Mouse (Mus musculus) bone marrow, adult 2 months (tissue): ENCODE measurements at regions not wholly inside any gene's neighbourhood (a gene's known extent, or its start where the extent isn't known, plus 50 kb on each side); places are given as distances from the start of the nearest gene placed in this dataset.

ENCODE experiments used
- H3K27ac ChIP-seq: fragments of 200-500 bp; 2 replicates; pipeline ENCODE4 v1.5.1; 2012; ENCODE audit warnings: low read depth, mild to moderate bottlenecking, control low read depth, inconsistent platforms, low read length; ENCODE audit not compliant: control insufficient read depth, poor library complexity, insufficient read depth
- H3K4me1 ChIP-seq: fragments of 200-500 bp; 2 replicates; pipeline ENCODE4 v1.6.1; 2011; ENCODE audit warnings: low read length; ENCODE audit not compliant: control insufficient read depth, insufficient read depth
- H3K4me3 ChIP-seq: fragments of 200-500 bp; replicated peaks from 2 replicates; pipeline ENCODE3; 2011; ENCODE audit warnings: mild to moderate bottlenecking, low read depth, low read length, control low read depth; ENCODE audit not compliant: control insufficient read depth
- CTCF ChIP-seq: fragments of 200-500 bp; IDR thresholded peaks from 2 replicates; pipeline ENCODE4 v1.5.1; 2011; ENCODE audit warnings: low read length, control low read depth; ENCODE audit not compliant: control insufficient read depth, insufficient read depth
- POLR2A ChIP-seq: fragments of 200-500 bp; IDR thresholded peaks from 2 replicates; pipeline ENCODE4 v1.6.1; 2011; ENCODE audit warnings: low read depth, mild to moderate bottlenecking, control low read depth, low read length, borderline replicate concordance; ENCODE audit not compliant: control insufficient read depth
- WGBS: fragments of 180-500 bp; shearing (Covaris S2); methylation state at CpG from one replicate; pipeline ENCODE4 v1.1.7; 2018; 5-methylcytosine and 5-hydroxymethylcytosine counted together

DNA sequence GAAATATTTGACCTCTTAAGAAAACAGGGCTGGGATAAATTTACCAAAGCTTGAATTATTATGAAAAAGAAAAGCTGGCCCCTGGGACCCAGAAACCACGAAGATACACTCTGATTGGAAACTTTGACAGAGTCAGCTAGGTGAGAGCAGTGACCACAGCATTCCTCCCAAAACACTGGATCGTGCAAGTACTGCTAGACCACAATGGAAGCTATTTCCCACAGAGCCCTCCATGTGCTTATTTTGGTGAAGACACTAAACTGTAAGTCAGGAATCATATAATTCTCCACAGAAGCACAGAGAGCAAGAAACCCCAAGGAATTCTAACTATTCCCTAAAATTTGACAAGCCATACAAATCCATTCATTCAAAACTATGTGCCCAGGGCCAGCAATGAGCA lies 243.6 kb upstream of the Mad2l1 start:
- no peak overlapping the region for H3K27ac ChIP-seq
- TF ChIP-seq CTCF (no peak), POLR2A (no peak)
- 75% methylated on average over 2 of the region's 2 CpGs for WGBS
- no peaks in the 10 kb centered on the region for H3K4me1 ChIP-seq
- H3K4me3 ChIP-seq = no peak overlapping the region

DNA sequence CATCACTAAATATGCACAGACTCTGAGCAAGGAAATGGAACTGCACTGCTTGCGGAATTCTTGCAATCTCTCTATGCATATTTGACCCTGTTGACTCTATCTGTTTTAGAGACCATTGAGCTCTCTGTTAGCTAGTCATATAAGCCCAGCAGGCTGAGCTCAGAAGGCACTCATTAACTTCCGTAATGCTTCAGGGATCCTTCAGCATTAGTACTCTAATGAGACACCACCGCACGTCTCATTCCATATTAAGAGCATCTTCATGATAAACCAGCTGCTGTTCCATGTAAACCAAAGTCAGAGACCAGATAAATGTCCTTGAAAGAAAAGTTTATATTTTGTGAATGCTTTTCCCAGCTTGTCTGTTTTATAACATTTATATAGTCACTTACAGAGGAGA lies 237.1 kb upstream of the Mad2l1 start:
- Histone ChIP-seq H3K27ac (no peak overlapping the region), H3K4me1 (no peaks in the 10 kb centered on the region), H3K4me3 (no peak overlapping the region)
- TF ChIP-seq POLR2A = no peak
- TF ChIP-seq CTCF = no peak
- WGBS = 85% methylated on average over 4 of the region's 4 CpGs

DNA sequence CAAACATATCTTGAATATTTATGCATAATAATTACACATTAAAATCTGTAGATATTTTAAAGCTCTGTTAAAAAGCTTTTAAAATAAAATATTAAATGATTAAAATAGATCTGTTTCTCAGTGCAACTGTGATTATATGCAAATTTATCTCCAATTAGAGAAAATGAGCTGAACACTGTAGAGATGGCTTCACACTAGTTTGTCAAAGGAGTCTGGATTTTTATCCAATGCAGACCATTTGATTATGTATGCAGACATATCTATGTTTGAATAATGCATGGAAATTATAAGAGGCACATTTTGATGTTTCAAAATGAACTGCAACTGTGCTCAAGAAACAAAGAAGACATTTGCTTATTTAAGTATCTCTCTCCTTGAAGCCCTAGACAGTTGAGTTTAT lies 235.0 kb upstream of the Mad2l1 start:
- H3K4me3 ChIP-seq = no peak overlapping the region
- no peaks in the 10 kb centered on the region for H3K4me1 ChIP-seq
- H3K27ac ChIP-seq = no peak overlapping the region
- no peak for TF ChIP-seq POLR2A
- TF ChIP-seq CTCF = no peak

DNA sequence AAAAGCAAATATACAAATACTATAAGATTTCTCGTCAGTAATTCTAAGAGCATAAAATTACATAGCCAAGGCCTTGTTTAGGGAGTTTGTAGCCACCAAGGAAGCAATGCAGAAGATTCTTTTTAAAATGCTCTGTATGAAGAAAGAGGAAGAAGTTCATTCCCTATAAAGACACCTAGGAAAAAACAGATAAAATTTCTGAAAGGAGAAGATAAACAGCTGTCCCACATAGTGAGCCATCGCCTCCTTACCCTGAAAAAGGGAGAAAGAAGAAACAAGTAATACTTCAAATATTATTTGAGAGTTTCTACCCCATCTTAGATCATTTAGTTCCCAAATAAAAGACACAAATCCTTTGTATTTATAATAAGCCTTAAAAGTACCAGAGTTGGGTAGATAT lies 190.3 kb upstream of the Mad2l1 start:
- Histone ChIP-seq H3K4me1 (peaks cover 4% of the 10 kb centered on the region; the same call in 1 of the 2 replicates), H3K27ac (no peak overlapping the region), H3K4me3 (no peak overlapping the region)
- no peak for TF ChIP-seq CTCF
- no peak for TF ChIP-seq POLR2A
- WGBS = 84% methylated on average over 2 of the region's 2 CpGs

DNA sequence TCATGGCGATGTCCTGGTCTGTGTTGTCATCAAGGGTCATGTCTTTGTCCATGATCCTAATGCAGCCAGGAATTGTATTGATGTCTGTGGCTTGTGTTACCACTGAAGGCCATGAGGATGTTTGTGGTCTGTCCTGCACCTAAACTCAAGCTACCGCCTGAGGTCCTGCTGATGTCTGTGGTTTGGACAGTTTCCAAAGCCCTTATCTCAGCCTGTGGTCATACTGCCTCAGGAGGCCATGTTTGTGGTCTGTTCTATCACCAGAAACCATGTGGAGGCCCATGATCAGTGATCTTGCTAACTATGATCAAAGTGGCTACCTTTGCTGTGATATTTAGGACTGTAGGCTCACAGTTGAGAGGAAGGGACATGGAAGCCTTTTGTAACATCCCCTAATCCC lies 187.8 kb upstream of the Mad2l1 start:
- WGBS = 43% methylated on average over 2 of the region's 2 CpGs
- no peak for TF ChIP-seq CTCF
- TF ChIP-seq POLR2A = no peak
- no peak overlapping the region for H3K4me3 ChIP-seq
- H3K4me1 ChIP-seq = peaks cover 4% of the 10 kb centered on the region; the same call in 1 of the 2 replicates
- no peak overlapping the region for H3K27ac ChIP-seq

DNA sequence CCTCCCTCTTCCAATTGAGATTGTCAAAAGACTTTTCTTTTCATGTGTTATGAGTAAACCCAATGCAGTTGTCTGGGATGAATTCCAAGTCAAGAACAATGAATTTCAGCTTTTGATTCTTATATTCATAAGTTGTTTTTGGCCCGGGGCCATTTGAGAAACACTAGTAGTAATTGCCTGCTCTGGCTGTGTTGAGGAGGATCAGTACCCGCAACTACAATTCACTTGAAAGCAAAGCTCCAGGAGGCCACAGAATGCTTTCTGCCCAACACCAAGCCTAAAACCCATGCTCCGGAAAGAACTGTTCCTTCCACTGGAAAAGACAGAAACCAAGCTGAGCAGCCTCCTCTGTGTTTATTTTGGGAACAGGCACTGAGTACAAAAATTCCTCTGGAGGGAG lies 174.1 kb upstream of the Mad2l1 start:
- TF ChIP-seq CTCF (no peak), POLR2A (no peak)
- no peak overlapping the region for H3K4me3 ChIP-seq
- 89% methylated on average over 3 of the region's 3 CpGs for WGBS
- H3K4me1 ChIP-seq = no peaks in the 10 kb centered on the region
- H3K27ac ChIP-seq = no peak overlapping the region

DNA sequence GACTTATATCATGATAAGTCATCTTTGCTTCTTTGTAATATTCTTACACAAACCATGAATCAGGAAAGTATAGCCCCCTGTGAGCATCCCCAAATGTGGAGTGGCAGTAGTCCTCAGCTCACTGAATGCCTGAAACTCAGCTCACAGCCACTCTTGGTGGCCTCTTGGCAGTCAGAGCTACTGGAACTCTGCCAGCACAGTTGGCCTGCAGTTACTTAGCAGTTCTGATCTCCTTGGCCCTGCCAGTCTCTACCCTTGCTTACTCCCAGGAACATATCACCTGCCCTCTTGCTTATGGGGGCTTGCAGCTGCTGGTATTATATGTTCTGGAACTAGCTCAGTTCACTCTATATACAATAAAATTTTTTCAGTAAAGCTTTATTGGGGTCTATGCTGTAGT lies 167.9 kb upstream of the Mad2l1 start:
- Histone ChIP-seq H3K27ac (no peak overlapping the region), H3K4me3 (no peak overlapping the region), H3K4me1 (no peaks in the 10 kb centered on the region; the same call in 1 of the 2 replicates)
- no peak for TF ChIP-seq CTCF
- no peak for TF ChIP-seq POLR2A

DNA sequence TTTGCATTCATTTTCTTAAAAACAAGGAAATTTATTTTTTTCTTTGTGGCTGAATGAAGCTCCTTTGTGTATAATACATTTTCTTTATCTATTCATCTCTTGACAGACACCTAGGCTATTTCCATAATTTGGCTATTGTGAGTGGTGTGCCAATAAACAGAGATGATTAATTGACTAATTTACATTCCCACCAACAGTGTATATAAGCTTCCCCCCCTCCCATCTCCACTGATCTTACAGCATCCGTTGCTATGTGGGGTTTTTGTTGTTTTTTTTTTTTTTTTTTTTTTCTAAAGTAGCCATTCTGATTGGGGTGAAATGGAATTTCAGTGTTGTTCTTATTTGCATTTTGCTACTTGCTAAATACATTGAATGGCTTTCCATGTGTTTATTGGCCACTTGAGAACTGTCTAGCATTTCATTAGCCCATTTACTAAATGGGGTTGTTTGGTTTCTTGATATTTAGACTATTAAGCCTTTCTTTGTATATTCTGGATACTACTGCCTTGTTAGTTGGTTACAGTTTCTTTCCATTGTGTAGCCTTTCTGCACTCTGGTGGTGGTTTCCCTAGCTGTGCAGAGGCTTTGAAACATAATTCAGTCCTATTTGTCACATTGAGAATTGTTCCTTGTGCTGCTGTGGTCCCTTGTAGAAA lies 153.8 kb upstream of the Mad2l1 start:
- no peak overlapping the region for H3K4me3 ChIP-seq
- no peak for TF ChIP-seq CTCF
- no peak for TF ChIP-seq POLR2A

More for the DNA sequence above, 153.8 kb upstream of the Mad2l1 start:
- Histone ChIP-seq H3K27ac (no peak overlapping the region), H3K4me1 (no peaks in the 10 kb centered on the region)
- 40% methylated on average over 1 of the region's 1 CpGs for WGBS
